Mouse (Mus musculus) stomach, postnatal 0 days (tissue): ENCODE results near the gene Tspan7. TPM values are rescaled to one million over a fixed set of nuclear protein-coding genes. Genes with fewer than 3 reads are reported as not detected.

Source experiments
- ATAC-seq: fragments of 200-750 bp; cut with Nextera tagmentation; 2 replicates; pipeline ENCODE4 v1.8.0; 2017; ENCODE audit not compliant: low FRiP score, low TSS enrichment
- DNase-seq: peaks from one replicate; pipeline ENCODE4 v3.0.0-alpha.2; 2016; ENCODE audit warnings: low spot score
- H3K27ac ChIP-seq: fragments of 300-500 bp; sonication (generic); replicated peaks from 2 replicates; pipeline ENCODE4 v1.5.1; 2014; ENCODE audit warnings: mild to moderate bottlenecking, control low read depth
- H3K27me3 ChIP-seq: fragments of 300-500 bp; sonication (generic); 2 replicates; pipeline ENCODE4 v1.6.1; 2014; ENCODE audit warnings: low read length; ENCODE audit not compliant: control insufficient read depth, insufficient read depth
- H3K36me3 ChIP-seq: fragments of 300-500 bp; sonication (generic); 2 replicates; pipeline ENCODE4 v1.6.1; 2014; ENCODE audit warnings: low read length, mixed read lengths; ENCODE audit not compliant: control insufficient read depth, insufficient read depth
- H3K4me1 ChIP-seq: fragments of 300-500 bp; sonication (generic); replicated peaks from 2 replicates; pipeline ENCODE4 v1.6.1; 2014; ENCODE audit warnings: antibody characterized with exemption; ENCODE audit not compliant: control insufficient read depth, insufficient read depth
- H3K4me2 ChIP-seq: fragments of 300-500 bp; sonication (generic); replicated peaks from 2 replicates; pipeline ENCODE4 v1.6.1; 2014; ENCODE audit warnings: low read depth, mild to moderate bottlenecking, control low read depth, moderate library complexity
- H3K4me3 ChIP-seq: fragments of 300-500 bp; sonication (generic); 2 replicates; pipeline ENCODE4 v1.5.1; 2014; ENCODE audit warnings: low read depth, low read length, control low read depth
- H3K9ac ChIP-seq: fragments of 300-500 bp; sonication (generic); 2 replicates; pipeline ENCODE4 v1.6.1; 2014; ENCODE audit warnings: mild to moderate bottlenecking, low read length, control low read depth, mixed read lengths
- H3K9me3 ChIP-seq: fragments of 300-500 bp; sonication (generic); 2 replicates; pipeline ENCODE4 v1.6.1; 2016; ENCODE audit warnings: low read length; ENCODE audit not compliant: control insufficient read depth
- CTCF ChIP-seq: IDR thresholded peaks from 2 replicates; pipeline ENCODE4 v1.5.1; 2016; ENCODE audit warnings: antibody characterized with exemption, low read depth, mild to moderate bottlenecking, moderate library complexity
- EP300 ChIP-seq: optimal IDR thresholded peaks from 2 replicates; pipeline ENCODE3; 2016; ENCODE audit warnings: antibody characterized with exemption
- WGBS: fragments of 180-500 bp; shearing (Covaris S2); extraction: QIAGEN DNeasy Blood & Tissue Kit; methylation state at CpG from one replicate; pipeline ENCODE4 v1.1.7; 2014; 5-methylcytosine and 5-hydroxymethylcytosine counted together
- polyA plus RNA-seq: library from polyadenylated mRNA; unstranded; fragments of >200 nt; fragmentation: Nextera tagmentation; extraction: Ambion mirVana; gene quantifications from 2 replicates; pipeline ENCODE4 v1.2.1, GENCODE M21; 2015

Gene Tspan7
- polyA plus RNA-seq, 1 experiment from 2014 or later = 72.6 TPM

- no peak for DNase-seq
- H3K9ac ChIP-seq = no peak overlapping the region
- no peak overlapping the region for H3K4me3 ChIP-seq
- no peak overlapping the region for H3K27ac ChIP-seq
- no peaks in the 10 kb centered on the region for H3K9me3 ChIP-seq
- TF ChIP-seq EP300 (no peak), CTCF (peak; percentile 77)
- H3K27me3 ChIP-seq = no peaks in the 10 kb centered on the region
- H3K36me3 ChIP-seq = no peaks in the 10 kb centered on the region
- no peak for ATAC-seq
- 6% methylated on average over 1 of the region's 1 CpGs for WGBS
- H3K4me1 ChIP-seq = no peaks in the 10 kb centered on the region
- no peak overlapping the region for H3K4me2 ChIP-seq
These were observed 92.4 kb downstream of the Tspan7 start for GRCm38 (mm10) chrX:10577356-10577755.

DNA sequence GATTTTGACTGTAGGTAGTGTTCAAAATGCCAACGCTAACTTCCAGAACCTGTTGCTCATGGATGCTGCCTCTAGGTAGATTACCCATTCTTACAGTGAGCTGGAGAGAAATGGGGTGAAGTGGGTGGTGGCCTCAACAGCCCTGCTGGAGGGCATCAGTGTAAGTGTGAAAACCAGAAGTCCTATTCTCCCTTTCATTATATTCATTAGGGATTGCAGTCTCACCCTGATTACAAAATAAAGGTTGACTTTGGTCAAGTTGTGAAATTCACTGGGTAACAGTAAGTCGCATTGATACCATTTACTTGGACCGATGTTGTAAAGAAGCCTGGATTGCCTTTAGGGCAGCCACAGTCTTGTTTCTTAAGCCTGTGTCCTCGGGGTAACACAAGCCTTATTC is 97.8 kb downstream of the Tspan7 start:
- TF ChIP-seq CTCF = no peak
- TF ChIP-seq EP300 = no peak
- H3K9me3 ChIP-seq = no peaks in the 10 kb centered on the region
- no peak for ATAC-seq
- no peaks in the 10 kb centered on the region for H3K36me3 ChIP-seq
- no peaks in the 10 kb centered on the region for H3K27me3 ChIP-seq
- WGBS = 81% methylated on average over 4 of the region's 4 CpGs
- no peak for DNase-seq
- no peaks in the 10 kb centered on the region for H3K4me1 ChIP-seq
- H3K27ac ChIP-seq = no peak overlapping the region
- no peak overlapping the region for H3K4me2 ChIP-seq
- no peak overlapping the region for H3K9ac ChIP-seq
- H3K4me3 ChIP-seq = no peak overlapping the region

GRCm38 (mm10) chrX:10592244-10592643 is 107.3 kb downstream of the Tspan7 start:
- Histone ChIP-seq H3K27me3 (no peaks in the 10 kb centered on the region), H3K27ac (no peak overlapping the region), H3K36me3 (no peaks in the 10 kb centered on the region), H3K9me3 (no peaks in the 10 kb centered on the region), H3K4me3 (no peak overlapping the region), H3K4me2 (no peak overlapping the region), H3K4me1 (no peaks in the 10 kb centered on the region), H3K9ac (no peak overlapping the region)
- ATAC-seq = no peak
- peak; percentile 61 for TF ChIP-seq CTCF
- TF ChIP-seq EP300 = no peak
- DNase-seq = peak; percentile 17
- 71% methylated on average over 3 of the region's 3 CpGs for WGBS

DNA sequence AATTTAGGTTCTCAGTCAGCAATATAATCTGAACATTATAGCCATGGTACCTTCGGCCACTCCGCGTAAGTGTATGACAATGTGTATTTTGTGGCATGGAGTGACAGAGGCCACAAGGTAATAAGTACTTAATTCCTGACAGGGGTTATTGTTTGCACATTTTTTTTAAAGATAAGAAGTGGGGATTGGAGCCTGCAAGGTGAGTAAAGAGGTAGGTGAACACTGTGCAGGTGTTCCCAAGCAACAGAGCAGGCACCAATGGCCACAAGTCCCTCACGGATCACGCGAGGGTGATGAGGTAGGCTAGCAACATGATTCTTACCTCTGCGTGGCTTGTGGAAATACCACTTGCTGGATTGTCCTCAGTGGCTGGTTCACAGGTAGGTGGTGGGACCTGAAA is 108.6 kb downstream of the Tspan7 start:
- Histone ChIP-seq H3K4me1 (no peaks in the 10 kb centered on the region), H3K27ac (no peak overlapping the region), H3K4me3 (no peak overlapping the region), H3K9me3 (no peaks in the 10 kb centered on the region), H3K27me3 (no peaks in the 10 kb centered on the region), H3K36me3 (no peaks in the 10 kb centered on the region), H3K9ac (no peak overlapping the region), H3K4me2 (no peak overlapping the region)
- no peak for TF ChIP-seq CTCF
- no peak for TF ChIP-seq EP300
- peak; percentile 45; the same call in 1 of the 2 replicates for ATAC-seq
- 82% methylated on average over 7 of the region's 7 CpGs for WGBS
- no peak for DNase-seq

GRCm38 (mm10) chrX:10617119-10617518 is 132.2 kb downstream of the Tspan7 start:
- Histone ChIP-seq H3K4me3 (no peak overlapping the region), H3K27me3 (no peaks in the 10 kb centered on the region), H3K9ac (no peak overlapping the region), H3K36me3 (no peaks in the 10 kb centered on the region), H3K9me3 (no peaks in the 10 kb centered on the region), H3K4me1 (no peaks in the 10 kb centered on the region), H3K4me2 (no peak overlapping the region), H3K27ac (no peak overlapping the region)
- ATAC-seq (no peak), DNase-seq (peak; percentile 14)
- TF ChIP-seq CTCF = peak; percentile 57
- TF ChIP-seq EP300 = no peak
- WGBS = 25% methylated on average over 5 of the region's 5 CpGs

DNA sequence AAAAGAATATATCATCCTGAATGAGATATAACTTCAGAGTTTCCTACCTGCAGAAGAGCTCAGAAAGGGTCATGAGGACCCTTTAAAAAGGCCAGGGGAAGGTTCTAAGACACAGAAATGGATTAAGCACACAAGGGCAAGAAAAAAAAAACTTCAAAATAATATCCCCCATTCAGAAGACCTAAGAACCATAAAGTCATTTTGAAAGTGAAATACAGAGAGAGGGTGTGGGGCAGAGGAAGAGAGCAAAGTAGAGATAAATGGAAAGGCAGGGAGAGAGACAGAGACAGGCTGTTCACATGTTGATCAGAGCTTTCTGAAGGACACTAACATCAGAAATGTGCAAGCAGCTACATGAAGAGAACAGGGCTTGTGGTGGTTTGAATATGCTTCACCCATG is 156.1 kb downstream of the Tspan7 start:
- H3K27me3 ChIP-seq = no peaks in the 10 kb centered on the region
- H3K4me2 ChIP-seq = no peak overlapping the region
- no peaks in the 10 kb centered on the region for H3K9me3 ChIP-seq
- H3K9ac ChIP-seq = no peak overlapping the region
- ATAC-seq (no peak), DNase-seq (no peak)
- TF ChIP-seq CTCF (no peak), EP300 (no peak)
- no peaks in the 10 kb centered on the region for H3K36me3 ChIP-seq
- no peak overlapping the region for H3K4me3 ChIP-seq
- H3K4me1 ChIP-seq = no peaks in the 10 kb centered on the region
- no peak overlapping the region for H3K27ac ChIP-seq

Other genes starting within 250 kb of the Tspan7 start
- gene Otc, start 232.9 kb upstream of the Tspan7 start, polyA plus RNA-seq = 0.07 and 0.13 TPM in 2 replicates
- 118 and 126 TPM in 2 replicates for gene Mid1ip1, start 229.9 kb downstream of the Tspan7 start, polyA plus RNA-seq